Mouse (Mus musculus) myocyte (in vitro differentiated cells): ENCODE results near the gene Olfr304. TPM values are rescaled to one million over a fixed set of nuclear protein-coding genes. Genes with fewer than 3 reads are reported as not detected.
"Not testable (repeated sequence)": the region's sequence is repeated elsewhere in the genome, so short reads cannot be mapped to it uniquely, and the experiment has no call there.

Experiments used
- H3K27me3 ChIP-seq: one replicate; pipeline ENCODE4 v1.6.1; 2011; ENCODE audit not compliant: control insufficient read depth, insufficient read depth, insufficient read length
- H3K36me3 ChIP-seq: one replicate; pipeline ENCODE4 v1.6.1; 2011; ENCODE audit not compliant: control insufficient read depth, insufficient read depth
- H3K4me2 ChIP-seq: one replicate; pipeline ENCODE4 v1.6.1; 2011; ENCODE audit warnings: low read depth, control low read depth
- H3K4me3 ChIP-seq: one replicate; pipeline ENCODE4 v1.5.1; 2011; ENCODE audit warnings: mild to moderate bottlenecking, control low read depth, moderate library complexity
- H3K79me2 ChIP-seq: one replicate; pipeline ENCODE4 v1.6.1; 2011; ENCODE audit not compliant: control insufficient read depth, insufficient read depth
- H3ac ChIP-seq: one replicate; pipeline ENCODE4 v1.6.1; 2011; ENCODE audit not compliant: control insufficient read depth, insufficient read length
- CEBPB ChIP-seq: IDR thresholded peaks from 2 replicates; pipeline ENCODE4 v1.6.1; 2011; ENCODE audit warnings: mild to moderate bottlenecking, moderate library complexity; ENCODE audit not compliant: poor library complexity, insufficient read depth, severe bottlenecking
- E2F4 ChIP-seq: IDR thresholded peaks from one replicate; pipeline ENCODE4 v1.6.1; 2011; ENCODE audit warnings: mild to moderate bottlenecking, control low read depth, moderate library complexity; ENCODE audit not compliant: insufficient read depth
- MAX ChIP-seq: IDR thresholded peaks from one replicate; pipeline ENCODE4 v1.6.1; 2011; ENCODE audit warnings: low read depth, mild to moderate bottlenecking, control low read depth
- MYOD1 ChIP-seq, 3 experiments: IDR thresholded peaks; one replicate each; pipeline ENCODE4 v1.6.1; 2011; ENCODE audit warnings: control low read depth in 2 of 3, low read depth in 2 of 3, mild to moderate bottlenecking in 2 of 3, moderate library complexity in 1 of 3; ENCODE audit not compliant: insufficient read length in 2 of 3, control insufficient read depth in 1 of 3
- MYOG ChIP-seq, 3 experiments: IDR thresholded peaks; one replicate each; pipeline ENCODE4 v1.6.1; 2011; ENCODE audit warnings: control low read depth in 2 of 3, low read depth in 2 of 3, mild to moderate bottlenecking in 2 of 3; ENCODE audit not compliant: insufficient read length in 2 of 3, control insufficient read depth in 1 of 3, insufficient read depth in 1 of 3
- POLR2A ChIP-seq: IDR thresholded peaks from one replicate; pipeline ENCODE4 v1.6.1; 2011; ENCODE audit warnings: low read depth, mild to moderate bottlenecking, control low read depth, moderate library complexity; ENCODE audit not compliant: insufficient read length
- POLR2AphosphoS2 ChIP-seq: IDR thresholded peaks from one replicate; pipeline ENCODE4 v1.6.1; 2011; ENCODE audit warnings: low read depth, control low read depth; ENCODE audit not compliant: insufficient read length
- REST ChIP-seq: IDR thresholded peaks from one replicate; pipeline ENCODE4 v1.6.1; 2011; ENCODE audit warnings: mild to moderate bottlenecking, control low read depth, moderate library complexity; ENCODE audit not compliant: insufficient read depth, insufficient read length
- SRF ChIP-seq: IDR thresholded peaks from one replicate; pipeline ENCODE4 v1.6.1; 2011; ENCODE audit warnings: low read depth; ENCODE audit not compliant: control insufficient read depth, insufficient read length
- TCF12 ChIP-seq: IDR thresholded peaks from one replicate; pipeline ENCODE4 v1.6.1; 2011; ENCODE audit warnings: mild to moderate bottlenecking, control low read depth; ENCODE audit not compliant: poor library complexity, insufficient read depth, severe bottlenecking
- TCF3 ChIP-seq: IDR thresholded peaks from one replicate; pipeline ENCODE4 v1.6.1; 2011; ENCODE audit warnings: low read depth, control low read depth; ENCODE audit not compliant: insufficient read length
- USF1 ChIP-seq: IDR thresholded peaks from one replicate; pipeline ENCODE4 v1.6.1; 2011; ENCODE audit warnings: low read depth, mild to moderate bottlenecking, control low read depth, moderate library complexity
- polyA plus RNA-seq: library from polyadenylated mRNA; unstranded; fragments of >200 nt; fragmentation: generic; extraction: Trizol; gene quantifications from one replicate; pipeline ENCODE4 v1.2.1, GENCODE M21; 2012; ENCODE audit warnings: missing spikeins

The Olfr304 gene
- not detected for polyA plus RNA-seq

GRCm38 (mm10) chr7:86386558-86386957 is at the start of gene Olfr304:
Gene Olfr304 (minus strand): TSS chr7:86386658.
- no peak within 1 kb of the TSS for H3K4me3 ChIP-seq
- no peaks in the 10 kb centered on the region for H3K79me2 ChIP-seq
- no peak within 1 kb of the TSS for H3ac ChIP-seq
- no peak within 1 kb of the TSS for H3K4me2 ChIP-seq
- H3K27me3 ChIP-seq, result no peaks in the 10 kb centered on the region
- TF ChIP-seq TCF12 (no peak), POLR2AphosphoS2 (no peak), CEBPB (no peak), POLR2A (no peak), E2F4 (no peak), TCF3 (no peak), REST (no peak), MAX (no peak), SRF (no peak), MYOD1 (IDR thresholded peaks at IDR 0.05; ENCODE audit: control insufficient read depth in 1 of 3, insufficient read length in 2 of 3, low read depth in 2 of 3) (no peak), USF1 (no peak), MYOG (IDR thresholded peaks at IDR 0.05; ENCODE audit: control insufficient read depth in 1 of 3, insufficient read depth in 1 of 3, insufficient read length in 2 of 3, low read depth in 2 of 3) (no peak)
- no peaks in the 10 kb centered on the region for H3K36me3 ChIP-seq

GRCm38 (mm10) chr7:86403546-86403945 is 17.1 kb upstream of the Olfr304 start, which contains the start of gene Olfr301:
Gene Olfr301 (plus strand): TSS chr7:86403846.
- Histone ChIP-seq H3ac (no peak within 1 kb of the TSS), H3K79me2 (no peaks in the 10 kb centered on the region), H3K4me2 (no peak within 1 kb of the TSS), H3K36me3 (no peaks in the 10 kb centered on the region), H3K27me3 (no peaks in the 10 kb centered on the region), H3K4me3 (no peak within 1 kb of the TSS)
- TF ChIP-seq SRF (no peak), TCF12 (no peak), USF1 (no peak), MAX (no peak), E2F4 (no peak), MYOG (IDR thresholded peaks at IDR 0.05; ENCODE audit: control insufficient read depth in 1 of 3, insufficient read depth in 1 of 3, insufficient read length in 2 of 3, low read depth in 2 of 3) (no peak), TCF3 (no peak), POLR2A (no peak), CEBPB (no peak)

GRCm38 (mm10) chr7:86397689-86398088 is 11.2 kb upstream of the Olfr304 start, which contains the start of gene Olfr303:
Gene Olfr303 (minus strand): TSS chr7:86397789.
- Histone ChIP-seq H3K27me3 (no peaks in the 10 kb centered on the region), H3ac (no peak within 1 kb of the TSS), H3K79me2 (no peaks in the 10 kb centered on the region), H3K4me3 (no peak within 1 kb of the TSS), H3K36me3 (no peaks in the 10 kb centered on the region), H3K4me2 (no peak within 1 kb of the TSS)
- TF ChIP-seq MYOG (IDR thresholded peaks at IDR 0.05; ENCODE audit: control insufficient read depth in 1 of 3, insufficient read depth in 1 of 3, insufficient read length in 2 of 3, low read depth in 2 of 3) (no peak), TCF12 (no peak), TCF3 (no peak), MYOD1 (IDR thresholded peaks at IDR 0.05; ENCODE audit: control insufficient read depth in 1 of 3, insufficient read length in 2 of 3, low read depth in 2 of 3) (no peak), USF1 (no peak)

- Histone ChIP-seq H3K27me3 (no peaks in the 10 kb centered on the region), H3ac (no peak overlapping the region), H3K36me3 (no peaks in the 10 kb centered on the region), H3K4me3 (no peak overlapping the region), H3K79me2 (no peaks in the 10 kb centered on the region), H3K4me2 (no peak overlapping the region)
- TF ChIP-seq POLR2A (no peak), USF1 (no peak), E2F4 (no peak), MYOD1 (IDR thresholded peaks at IDR 0.05; ENCODE audit: control insufficient read depth in 1 of 3, insufficient read length in 2 of 3, low read depth in 2 of 3) (no peak), POLR2AphosphoS2 (no peak), MYOG (IDR thresholded peaks at IDR 0.05; ENCODE audit: control insufficient read depth in 1 of 3, insufficient read depth in 1 of 3, insufficient read length in 2 of 3, low read depth in 2 of 3) (no peak), SRF (no peak), MAX (no peak), CEBPB (no peak), TCF3 (no peak)
These were observed 689 bp downstream of the Olfr304 start for GRCm38 (mm10) chr7:86385769-86386168.

GRCm38 (mm10) chr7:86366828-86367227 is 19.6 kb downstream of the Olfr304 start, which contains the start of gene Olfr305:
Gene Olfr305 (minus strand): TSS chr7:86366928.
- Histone ChIP-seq H3K27me3 (no peaks in the 10 kb centered on the region), H3K36me3 (no peaks in the 10 kb centered on the region), H3K4me3 (no peak within 1 kb of the TSS), H3K4me2 (no peak within 1 kb of the TSS), H3K79me2 (no peaks in the 10 kb centered on the region), H3ac (no peak within 1 kb of the TSS)
- TF ChIP-seq MYOD1 (IDR thresholded peaks at IDR 0.05; ENCODE audit: control insufficient read depth in 1 of 3, insufficient read length in 2 of 3, low read depth in 2 of 3) (no peak), USF1 (no peak), SRF (no peak), TCF3 (no peak), POLR2A (no peak), E2F4 (no peak), CEBPB (no peak), MAX (no peak), TCF12 (no peak), MYOG (IDR thresholded peaks at IDR 0.05; ENCODE audit: control insufficient read depth in 1 of 3, insufficient read depth in 1 of 3, insufficient read length in 2 of 3, low read depth in 2 of 3) (no peak), POLR2AphosphoS2 (no peak), REST (no peak)

- not testable (repeated sequence) for H3K79me2 ChIP-seq, H3K4me2 ChIP-seq, H3K36me3 ChIP-seq, H3K4me3 ChIP-seq, H3ac ChIP-seq, H3K27me3 ChIP-seq
These were observed 40.2 kb downstream of the Olfr304 start for GRCm38 (mm10) chr7:86346296-86346695.
